Mouse (Mus musculus): ENCODE measurements at regions not wholly inside any gene's neighbourhood (a gene's known extent, or its start where the extent isn't known, plus 50 kb on each side); places are given as distances from the start of the nearest gene placed in this dataset.

DNA sequence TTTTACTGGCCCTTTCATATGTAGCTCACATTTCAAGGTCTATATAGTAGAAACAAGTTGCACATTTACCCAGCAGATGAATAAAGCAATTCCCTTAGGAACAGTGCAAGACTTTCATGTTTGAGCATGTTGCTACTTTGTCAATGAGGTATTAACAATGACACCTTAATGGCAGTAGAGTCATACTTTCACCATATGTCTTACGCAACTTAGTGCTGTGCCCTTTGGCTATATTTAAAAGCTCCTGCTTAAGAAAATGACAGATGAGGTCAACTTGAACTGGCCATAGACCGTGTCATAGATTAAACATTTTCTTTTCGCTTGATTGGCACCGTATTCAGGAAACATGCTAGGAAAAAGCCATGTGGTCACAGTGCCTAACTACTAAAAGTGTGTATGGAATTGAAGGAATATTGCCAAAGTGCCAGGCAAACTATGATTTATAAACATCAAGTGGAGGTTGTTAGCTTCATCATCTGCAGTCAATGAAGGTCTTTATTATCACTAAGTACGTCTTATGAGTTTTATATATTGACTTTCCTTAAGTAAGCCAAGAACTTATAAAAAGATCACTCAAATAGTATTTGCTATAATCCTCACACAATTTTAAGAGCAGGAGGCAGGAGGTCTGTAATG is 200.5 kb upstream of the Zic1 start:
- DNase-seq (ENCODE audit: low read depth, low spot score): no peak

- DNase-seq (ENCODE audit: low read depth, low spot score): no peak
Measured at GRCm38 (mm10) chr9:91561331-91561730, 195.7 kb upstream of the Zic1 start.

GRCm38 (mm10) chr9:91559794-91560193 is 194.2 kb upstream of the Zic1 start:
- no peak for DNase-seq (ENCODE audit: low read depth, low spot score)

DNA sequence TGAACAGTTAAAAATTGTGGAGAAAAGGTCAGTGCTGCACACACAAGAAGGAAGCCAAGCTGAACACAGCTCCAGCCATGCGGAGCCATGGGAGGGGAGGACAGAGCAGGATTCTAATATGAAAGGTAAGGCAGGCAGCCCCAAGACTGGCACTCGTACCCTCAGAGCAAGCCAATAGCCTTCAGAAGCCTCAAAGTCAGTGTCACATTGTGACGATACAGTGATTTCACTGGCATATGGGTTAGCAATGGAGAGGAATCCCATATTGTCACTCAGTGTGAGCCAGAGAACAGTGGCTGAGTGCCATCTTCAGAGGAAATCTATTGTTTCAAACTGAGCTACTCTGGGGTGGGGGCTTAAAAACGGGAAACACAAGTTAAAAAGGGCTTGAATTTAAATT is 181.4 kb upstream of the Zic1 start:
- no peak for DNase-seq (ENCODE audit: low read depth, low spot score)

GRCm38 (mm10) chr9:91545402-91545801 is 179.8 kb upstream of the Zic1 start:
- no peak for DNase-seq (ENCODE audit: low read depth, low spot score)

GRCm38 (mm10) chr9:91528838-91529475 is 163.3 kb upstream of the Zic1 start:
- peak; percentile 8 for DNase-seq (ENCODE audit: low read depth, low spot score)

- DNase-seq (ENCODE audit: low read depth, low spot score): no peak
Measured at GRCm38 (mm10) chr9:91528388-91528787, 162.8 kb upstream of the Zic1 start.

DNA sequence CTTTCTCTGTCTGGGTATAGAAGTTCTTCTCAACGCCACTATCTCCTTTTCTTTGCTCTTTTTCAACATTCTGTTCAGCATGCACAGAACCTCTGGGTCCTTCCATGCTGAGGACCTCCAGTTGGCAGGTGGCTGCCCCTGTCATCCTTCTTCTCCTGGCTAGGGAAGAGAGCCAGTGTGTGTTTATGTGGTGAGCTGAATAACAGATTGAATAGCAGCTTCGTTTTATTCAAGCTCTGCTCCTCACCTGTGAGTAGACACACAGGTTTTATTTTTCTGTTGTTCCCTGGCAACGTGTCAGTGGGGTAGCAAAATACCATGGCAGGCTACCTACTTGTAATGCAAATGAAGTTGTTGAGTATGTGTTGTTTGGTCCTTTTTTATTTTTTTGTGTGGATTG is 154.9 kb upstream of the Zic1 start:
- DNase-seq (ENCODE audit: low read depth, low spot score): no peak

DNA sequence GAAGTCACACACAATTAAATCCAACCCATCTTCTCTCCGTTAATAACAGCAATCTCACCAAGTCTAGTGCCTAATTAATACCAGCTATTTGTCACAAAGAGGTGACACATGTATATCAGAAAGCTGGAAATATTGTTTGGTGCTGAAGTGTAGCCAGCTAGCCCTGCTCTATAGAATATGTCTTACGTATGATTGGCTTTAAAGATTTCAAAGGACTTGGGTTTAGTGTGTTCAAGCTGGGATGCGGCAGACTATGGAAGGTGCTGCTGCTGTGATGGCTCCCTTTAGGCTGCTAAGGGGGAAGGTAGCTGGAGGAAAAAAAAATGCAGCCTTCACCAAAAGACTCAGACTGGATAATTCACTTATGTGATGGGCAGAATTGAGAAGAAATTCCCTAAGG is 144.1 kb upstream of the Zic1 start:
- DNase-seq (ENCODE audit: low read depth, low spot score): no peak

- DNase-seq (ENCODE audit: low read depth, low spot score): no peak
Measured at GRCm38 (mm10) chr9:91503657-91504329, 138.2 kb upstream of the Zic1 start.

- no peak for DNase-seq (ENCODE audit: low read depth, low spot score)
Measured at GRCm38 (mm10) chr9:91476596-91476995, 111.0 kb upstream of the Zic1 start.

- no peak for DNase-seq (ENCODE audit: low read depth, low spot score)
Measured at GRCm38 (mm10) chr9:91462713-91463425, 97.3 kb upstream of the Zic1 start.

DNA sequence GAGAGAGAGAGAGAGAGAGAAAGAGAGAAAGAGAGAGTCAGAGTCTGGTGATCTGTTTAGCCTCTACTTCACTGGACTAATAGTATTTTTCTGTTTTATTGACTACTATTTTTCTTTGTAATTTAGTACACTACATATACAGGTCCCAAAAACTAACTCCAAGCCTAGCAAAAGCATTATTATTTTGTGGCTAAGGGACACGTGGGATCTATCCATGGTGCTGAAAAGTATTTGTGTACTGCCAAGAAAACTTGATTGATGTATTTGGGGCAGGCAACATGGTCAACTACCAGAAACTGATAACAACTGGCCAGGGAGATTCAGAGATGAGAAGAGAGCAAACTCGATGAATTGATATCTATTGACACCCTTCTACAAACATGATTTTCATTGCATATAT is 94.3 kb upstream of the Zic1 start:
- DNase-seq (ENCODE audit: low read depth, low spot score): no peak

DNA sequence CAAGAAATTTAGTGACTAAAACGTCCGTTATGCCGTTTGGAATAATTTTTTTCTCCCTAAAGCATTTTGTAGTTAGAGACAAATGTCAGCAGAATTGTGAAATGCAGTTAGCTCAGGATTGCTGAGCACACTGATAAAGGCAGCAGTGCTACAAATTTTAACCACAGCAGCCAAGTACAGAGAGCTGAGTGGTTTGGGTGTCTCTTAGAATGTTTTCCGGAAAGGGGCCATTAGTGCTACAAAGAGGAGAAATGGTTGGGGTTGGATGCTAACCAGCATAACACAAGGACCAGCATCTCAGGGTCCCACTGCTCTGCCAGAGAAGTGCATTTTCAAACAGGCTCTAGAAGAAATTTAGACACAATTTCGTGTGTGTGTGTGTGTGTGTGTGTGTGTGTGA is 91.2 kb upstream of the Zic1 start:
- no peak for DNase-seq (ENCODE audit: low read depth, low spot score)

- DNase-seq (ENCODE audit: low read depth, low spot score): no peak
Measured at GRCm38 (mm10) chr9:91456253-91456823, 90.7 kb upstream of the Zic1 start.

GRCm38 (mm10) chr9:91439106-91439505 is 73.5 kb upstream of the Zic1 start:
- DNase-seq (ENCODE audit: low read depth, low spot score): no peak

Measured in telencephalon, adult 2 months (tissue).